Mouse (Mus musculus): ENCODE measurements around the gene Doc2b. TPM values are rescaled to one million over a fixed set of nuclear protein-coding genes. Genes with fewer than 3 reads are reported as not detected.
"Not testable (repeated sequence)": the region's sequence is repeated elsewhere in the genome, so short reads cannot be mapped to it uniquely, and the experiment has no call there.

The Doc2b gene
- polyA plus RNA-seq, 1 experiment from 2014 or later, result 0.19 TPM

DNA sequence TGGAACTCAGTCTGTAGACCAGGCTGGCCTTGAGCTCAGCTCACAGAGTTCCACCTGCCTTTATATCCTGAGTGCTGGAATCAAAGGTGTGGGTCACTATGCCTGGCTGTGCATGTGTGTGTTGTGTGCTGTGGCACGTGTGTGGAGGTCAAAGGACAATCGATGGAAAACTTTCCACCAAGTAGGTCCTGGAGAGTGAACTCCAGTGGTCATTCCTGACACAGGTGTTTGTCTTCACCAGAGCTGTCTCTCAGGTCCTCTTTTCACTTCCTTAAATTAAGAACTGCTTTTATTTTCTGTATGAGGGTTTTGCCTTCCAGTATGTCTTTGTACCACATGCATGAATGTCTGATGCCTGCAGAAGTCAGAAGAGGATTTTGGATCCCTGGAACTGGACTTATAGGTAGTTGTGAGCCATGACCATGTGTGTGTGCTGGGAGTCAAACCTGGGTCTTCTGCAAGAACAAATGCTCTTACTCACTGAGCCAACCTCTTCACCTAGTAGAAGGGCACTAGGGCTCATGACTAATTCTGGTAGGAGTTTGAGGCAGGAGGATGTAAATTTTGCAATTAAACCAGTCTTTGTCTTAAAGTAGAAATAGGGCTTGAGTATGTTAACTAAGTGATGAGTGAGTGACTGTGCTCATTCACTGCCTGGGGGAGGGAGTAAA, 57.9 kb downstream of the Doc2b start:
- Histone ChIP-seq H3K4me3 (ENCODE audit: low read depth, low read length) (no peak overlapping the region), H3K4me1 (ENCODE audit: control insufficient read depth, insufficient read depth, low read length) (0 out of 2 replicates have a peak, but pooled peaks cover 9% of the 10 kb centered on the region), H3K27ac (replicated peaks; ENCODE audit: low read depth, low read length) (no peak overlapping the region), H3K9ac (ENCODE audit: low read length) (no peak overlapping the region), H3K9me3 (ENCODE audit: control insufficient read depth, low read length) (no peaks in the 10 kb centered on the region), H3K36me3 (ENCODE audit: control insufficient read depth, insufficient read depth, low read length) (peaks cover 7% of the 10 kb centered on the region; the same call in 1 of the 2 replicates), H3K27me3 (ENCODE audit: control insufficient read depth, insufficient read depth, low read length) (no peaks in the 10 kb centered on the region), H3K4me2 (ENCODE audit: low read depth, severe bottlenecking) (no peak overlapping the region)
- ATAC-seq (ENCODE audit: insufficient number of reproducible peaks, low FRiP score, low TSS enrichment, low read depth) (no peak), DNase-seq (ENCODE audit: low spot score) (no peak)
- WGBS, result 82% methylated on average over 2 of the region's 2 CpGs

DNA sequence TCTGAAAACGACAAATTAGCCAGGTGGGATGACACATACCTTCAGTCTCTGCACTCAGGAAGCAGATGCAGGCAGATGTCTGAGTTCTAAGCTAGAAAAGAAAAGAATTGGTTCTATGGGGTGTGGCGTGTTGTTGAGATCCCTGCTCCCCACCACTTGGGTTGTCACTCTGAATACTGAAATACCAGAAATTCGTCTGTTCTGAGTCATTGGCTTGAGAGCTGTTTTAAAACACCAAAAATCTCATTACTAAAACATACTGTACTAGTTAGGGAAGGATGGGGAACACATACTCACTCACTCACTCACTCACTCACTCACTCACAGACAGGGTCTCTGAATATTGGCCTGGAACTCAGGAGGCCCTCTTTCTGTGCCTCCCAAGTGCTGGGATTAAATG, 58.9 kb downstream of the Doc2b start:
- Histone ChIP-seq H3K27me3 (ENCODE audit: control insufficient read depth, insufficient read depth, low read length) (no peaks in the 10 kb centered on the region), H3K4me2 (ENCODE audit: low read depth, severe bottlenecking) (peak overlapping the region; percentile 10; the same call in 1 of the 2 replicates), H3K36me3 (ENCODE audit: control insufficient read depth, insufficient read depth, low read length) (peaks cover 5% of the 10 kb centered on the region; the same call in 1 of the 2 replicates), H3K9me3 (ENCODE audit: control insufficient read depth, low read length) (no peaks in the 10 kb centered on the region), H3K4me1 (ENCODE audit: control insufficient read depth, insufficient read depth, low read length) (0 out of 2 replicates have a peak, but pooled peaks cover 9% of the 10 kb centered on the region), H3K27ac (replicated peaks; ENCODE audit: low read depth, low read length) (no peak overlapping the region), H3K4me3 (ENCODE audit: low read depth, low read length) (no peak overlapping the region), H3K9ac (ENCODE audit: low read length) (no peak overlapping the region)
- WGBS, result 82% methylated on average over 3 of the region's 3 CpGs
- ATAC-seq (ENCODE audit: insufficient number of reproducible peaks, low FRiP score, low TSS enrichment, low read depth) (no peak), DNase-seq (ENCODE audit: low spot score) (no peak)

DNA sequence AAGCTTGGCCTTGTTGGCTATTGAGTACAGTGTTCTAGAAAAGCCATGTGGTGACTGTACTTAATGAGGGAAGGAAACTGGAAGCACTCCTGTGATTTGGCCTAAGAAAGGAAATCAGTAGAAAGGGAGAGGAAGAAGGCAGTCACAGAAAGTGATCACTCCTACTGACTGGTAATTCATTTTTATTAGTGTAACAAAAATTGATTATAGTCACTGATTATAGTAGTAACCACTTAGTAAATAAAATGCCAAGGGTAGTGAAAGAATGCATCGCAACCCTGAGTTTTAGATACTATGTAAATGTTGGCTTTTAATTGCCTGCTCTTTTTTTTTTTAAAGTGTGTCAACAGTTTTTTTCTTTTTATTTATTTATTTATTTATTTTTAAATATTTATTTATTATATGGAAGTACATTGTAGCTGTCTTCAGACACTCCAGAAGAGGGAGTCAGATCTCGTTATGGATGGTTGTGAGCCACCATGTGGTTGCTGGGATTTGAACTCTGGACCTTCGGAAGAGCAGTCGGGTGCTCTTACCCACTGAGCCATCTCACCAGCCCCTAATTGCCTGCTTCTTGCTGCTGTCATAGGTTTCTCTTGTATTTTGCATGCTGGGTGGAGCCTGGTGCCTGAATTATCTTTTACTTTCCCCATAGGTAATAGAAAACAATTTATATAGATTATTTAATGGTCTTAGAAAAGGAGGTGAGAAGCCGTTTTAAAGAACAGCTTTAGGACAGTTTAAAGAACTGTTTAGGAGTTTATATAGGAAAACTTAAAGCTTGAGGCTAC, 60.2 kb downstream of the Doc2b start:
- DNase-seq (ENCODE audit: low spot score) (no peak), ATAC-seq (ENCODE audit: insufficient number of reproducible peaks, low FRiP score, low TSS enrichment, low read depth) (no peak)
- peaks cover 5% of the 10 kb centered on the region; the same call in 1 of the 2 replicates for H3K36me3 ChIP-seq (ENCODE audit: control insufficient read depth, insufficient read depth, low read length)
- H3K9ac ChIP-seq (ENCODE audit: low read length), result no peak overlapping the region
- H3K4me3 ChIP-seq (ENCODE audit: low read depth, low read length), result no peak overlapping the region
- no peaks in the 10 kb centered on the region for H3K9me3 ChIP-seq (ENCODE audit: control insufficient read depth, low read length)
- no peak overlapping the region for H3K27ac ChIP-seq (replicated peaks; ENCODE audit: low read depth, low read length)
- H3K4me1 ChIP-seq (ENCODE audit: control insufficient read depth, insufficient read depth, low read length), result 0 out of 2 replicates have a peak, but pooled peaks cover 9% of the 10 kb centered on the region
- H3K4me2 ChIP-seq (ENCODE audit: low read depth, severe bottlenecking), result peak overlapping the region; percentile 83; the same call in 1 of the 2 replicates
- 76% methylated on average over 5 of the region's 5 CpGs for WGBS
- no peaks in the 10 kb centered on the region for H3K27me3 ChIP-seq (ENCODE audit: control insufficient read depth, insufficient read depth, low read length)

DNA sequence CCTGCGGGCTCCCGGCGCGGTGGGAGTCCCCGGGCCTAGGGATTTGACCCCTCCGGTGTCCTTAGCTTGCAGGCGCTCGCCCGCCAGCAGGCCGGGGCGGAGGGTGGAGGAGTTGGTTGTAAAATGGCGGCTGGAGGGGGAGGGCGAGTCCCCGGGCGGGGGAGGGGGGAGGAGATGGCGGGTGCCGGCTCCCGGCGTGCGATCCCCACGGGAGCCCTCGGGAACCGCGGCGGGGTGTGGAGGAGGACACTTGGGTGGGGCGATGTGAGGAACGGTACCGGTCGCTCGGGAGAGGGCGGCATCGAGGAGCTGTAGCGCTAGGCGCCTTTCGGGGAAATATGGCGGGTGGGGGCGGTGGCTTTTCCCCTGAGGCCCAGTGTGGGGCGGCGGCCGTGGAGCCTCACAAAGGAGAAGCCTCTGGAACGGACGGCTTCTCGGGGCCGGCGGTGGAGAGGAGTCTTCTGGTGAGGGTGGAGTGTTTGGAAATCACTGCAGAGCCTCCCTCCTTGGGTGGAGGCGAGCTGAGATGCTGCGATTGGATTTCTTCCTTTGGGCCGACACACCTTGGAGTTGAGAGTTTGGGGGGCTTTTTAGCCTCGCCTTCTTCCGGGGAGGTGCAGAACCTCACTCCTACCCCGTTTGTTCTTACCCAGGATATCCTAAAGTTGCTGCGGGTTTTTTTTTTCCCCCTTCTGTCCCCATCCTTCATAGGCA, 62.5 kb downstream of the Doc2b start:
- peak overlapping the region; percentile 99 for H3K9ac ChIP-seq (ENCODE audit: low read length)
- ATAC-seq (ENCODE audit: insufficient number of reproducible peaks, low FRiP score, low TSS enrichment, low read depth) (peak; percentile 36; the same call in 1 of the 2 replicates), DNase-seq (ENCODE audit: low spot score) (no peak)
- under 1% methylated on average over 51 of the region's 52 CpGs for whole genome bisulfite sequencing
- H3K4me2 ChIP-seq (ENCODE audit: low read depth, severe bottlenecking), result peak overlapping the region; percentile 83
- 0 out of 2 replicates have a peak, but pooled peaks cover 9% of the 10 kb centered on the region for H3K4me1 ChIP-seq (ENCODE audit: control insufficient read depth, insufficient read depth, low read length)
- peak overlapping the region; percentile 90 for H3K27ac ChIP-seq (replicated peaks; ENCODE audit: low read depth, low read length)
- H3K4me3 ChIP-seq (ENCODE audit: low read depth, low read length), result peak overlapping the region; percentile 97
- peaks cover 2% of the 10 kb centered on the region; the same call in 1 of the 2 replicates for H3K36me3 ChIP-seq (ENCODE audit: control insufficient read depth, insufficient read depth, low read length)
- H3K9me3 ChIP-seq (ENCODE audit: control insufficient read depth, low read length), result no peaks in the 10 kb centered on the region
- H3K27me3 ChIP-seq (ENCODE audit: control insufficient read depth, insufficient read depth, low read length), result no peaks in the 10 kb centered on the region

DNA sequence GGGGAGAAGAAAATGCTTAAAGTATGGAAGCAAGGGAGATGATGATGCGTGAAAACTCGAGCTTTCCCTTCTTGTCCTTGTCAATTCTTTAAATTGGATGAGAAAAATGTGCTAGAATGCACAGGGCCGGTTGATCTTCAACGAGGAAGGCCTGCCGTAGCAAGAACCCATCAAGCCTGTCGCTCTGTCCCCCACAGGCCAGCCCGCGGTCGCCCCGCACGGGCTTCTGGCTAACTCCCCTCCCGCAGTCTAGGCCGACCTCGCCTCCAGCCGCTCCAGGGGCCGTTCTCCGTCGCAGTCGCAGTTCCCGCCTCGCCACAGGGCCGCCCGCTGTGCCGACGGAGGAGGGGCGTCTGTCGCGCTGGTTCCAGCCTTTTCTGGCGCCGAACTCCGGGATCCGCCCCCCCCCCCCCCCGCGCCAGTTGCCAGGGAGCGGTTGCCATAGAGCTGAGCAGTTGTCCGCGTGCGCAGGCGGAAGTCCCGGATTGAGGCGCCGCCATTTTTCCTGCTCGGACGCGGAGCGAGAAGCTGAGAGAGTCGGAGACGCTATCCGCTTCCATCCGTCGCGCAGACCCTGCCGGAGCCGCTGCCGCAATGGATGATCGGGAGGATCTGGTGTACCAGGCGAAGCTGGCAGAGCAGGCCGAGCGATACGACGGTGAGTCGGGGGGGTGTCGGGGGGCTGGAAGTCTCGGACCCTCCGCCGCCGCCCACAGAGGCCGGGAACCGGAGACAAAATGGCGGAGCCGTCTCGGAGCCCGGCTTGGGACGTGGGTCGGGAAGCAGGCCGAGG, 63.2 kb downstream of the Doc2b start, which contains the start of gene Ywhae:
Gene Ywhae (plus strand): TSS at position 436 of the 793 bp plus-strand sequence.
- Histone ChIP-seq H3K4me3 (ENCODE audit: low read depth, low read length) (peak within 1 kb of the TSS; percentile 97), H3K27ac (replicated peaks; ENCODE audit: low read depth, low read length) (peak within 1 kb of the TSS; percentile 90), H3K9me3 (ENCODE audit: control insufficient read depth, low read length) (no peaks in the 10 kb centered on the region), H3K4me1 (ENCODE audit: control insufficient read depth, insufficient read depth, low read length) (0 out of 2 replicates have a peak, but pooled peaks cover 9% of the 10 kb centered on the region), H3K9ac (ENCODE audit: low read length) (peak within 1 kb of the TSS; percentile 99), H3K4me2 (ENCODE audit: low read depth, severe bottlenecking) (peak within 1 kb of the TSS; percentile 83), H3K36me3 (ENCODE audit: control insufficient read depth, insufficient read depth, low read length) (peaks cover under 1% of the 10 kb centered on the region; the same call in 1 of the 2 replicates), H3K27me3 (ENCODE audit: control insufficient read depth, insufficient read depth, low read length) (no peaks in the 10 kb centered on the region)
- peak; percentile 96 for DNase-seq (ENCODE audit: low spot score)
- WGBS, result under 1% methylated on average over 72 of the region's 76 CpGs
- peak; percentile 90 for ATAC-seq (ENCODE audit: insufficient number of reproducible peaks, low FRiP score, low TSS enrichment, low read depth)

DNA sequence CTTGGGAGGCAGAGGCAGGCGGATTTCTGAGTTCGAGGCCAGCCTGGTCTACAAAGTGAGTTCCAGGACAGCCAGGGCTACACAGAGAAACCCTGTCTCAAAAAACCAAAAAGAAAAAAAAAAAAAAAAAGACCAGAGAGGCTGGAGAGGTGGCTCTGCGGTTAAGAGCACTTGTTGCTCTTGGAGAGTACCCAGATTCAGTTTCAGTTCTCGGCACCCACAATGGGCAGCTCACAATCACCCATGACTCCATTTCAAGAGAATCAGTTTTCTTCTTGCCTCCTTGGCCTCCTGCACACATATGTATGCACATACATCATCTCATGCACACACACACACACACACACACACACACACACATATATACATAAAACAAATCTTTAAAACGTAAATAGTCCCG, 68.2 kb downstream of the Doc2b start:
- H3K36me3 ChIP-seq (ENCODE audit: control insufficient read depth, insufficient read depth, low read length); H3K4me3 ChIP-seq (ENCODE audit: low read depth, low read length); H3K4me2 ChIP-seq (ENCODE audit: low read depth, severe bottlenecking); H3K27me3 ChIP-seq (ENCODE audit: control insufficient read depth, insufficient read depth, low read length); H3K4me1 ChIP-seq (ENCODE audit: control insufficient read depth, insufficient read depth, low read length); H3K9me3 ChIP-seq (ENCODE audit: control insufficient read depth, low read length); H3K27ac ChIP-seq (replicated peaks; ENCODE audit: low read depth, low read length); ATAC-seq (ENCODE audit: insufficient number of reproducible peaks, low FRiP score, low TSS enrichment, low read depth); H3K9ac ChIP-seq (ENCODE audit: low read length); DNase-seq (ENCODE audit: low spot score): not testable (repeated sequence)
- whole genome bisulfite sequencing, result 94% methylated on average over 5 of the region's 6 CpGs

GRCm38 (mm10) chr11:75727168-75727567, 68.7 kb downstream of the Doc2b start:
- ATAC-seq (ENCODE audit: insufficient number of reproducible peaks, low FRiP score, low TSS enrichment, low read depth) (no peak), DNase-seq (ENCODE audit: low spot score) (no peak)
- no peaks in the 10 kb centered on the region for H3K4me1 ChIP-seq (ENCODE audit: control insufficient read depth, insufficient read depth, low read length)
- H3K27ac ChIP-seq (replicated peaks; ENCODE audit: low read depth, low read length), result no peak overlapping the region
- H3K9ac ChIP-seq (ENCODE audit: low read length), result no peak overlapping the region
- no peaks in the 10 kb centered on the region for H3K36me3 ChIP-seq (ENCODE audit: control insufficient read depth, insufficient read depth, low read length)
- no peak overlapping the region for H3K4me2 ChIP-seq (ENCODE audit: low read depth, severe bottlenecking)
- no peaks in the 10 kb centered on the region for H3K9me3 ChIP-seq (ENCODE audit: control insufficient read depth, low read length)
- no peaks in the 10 kb centered on the region for H3K27me3 ChIP-seq (ENCODE audit: control insufficient read depth, insufficient read depth, low read length)
- H3K4me3 ChIP-seq (ENCODE audit: low read depth, low read length), result no peak overlapping the region
- WGBS, result 73% methylated on average over 2 of the region's 2 CpGs

Data from limb, embryonic 11.5 days (tissue).